Mouse (Mus musculus) stomach, adult 2 months (tissue): ENCODE measurements around the gene Olfr1186. TPM values are rescaled to one million over a fixed set of nuclear protein-coding genes. Genes with fewer than 3 reads are reported as not detected.

Experiments
- polyA plus RNA-seq: library from polyadenylated mRNA; depleted of rRNA; stranded (reverse); fragments of >200 nt; gene quantifications from 2 replicates; pipeline ENCODE4 v1.2.3, GENCODE M21; 2012; rRNA removed

The Olfr1186 gene
- not detected in 2 replicates for polyA plus RNA-seq

GRCm38 (mm10) chr2:88518251-88518650 is at the start of gene Olfr1186:
TSS of gene Olfr1186 (plus strand) at chr2:88518551.

GRCm38 (mm10) chr2:88483298-88483697 is 35.1 kb upstream of the Olfr1186 start, which contains the start of gene Olfr1184:
TSS of gene Olfr1184 (plus strand) at chr2:88483598.

GRCm38 (mm10) chr2:88493020-88493419 is 25.3 kb upstream of the Olfr1186 start, which contains the start of gene Olfr1185-ps1:
TSS of gene Olfr1185-ps1 (plus strand) at chr2:88493320.

GRCm38 (mm10) chr2:88556635-88557034 is 38.3 kb downstream of the Olfr1186 start, which contains the start of gene Olfr1188:
TSS of gene Olfr1188 (plus strand) at chr2:88556935.

Other genes with a start within 250 kb of the Olfr1186 start
- gene Olfr1173, start 238.7 kb upstream of the Olfr1186 start, polyA plus RNA-seq: not detected in 2 replicates
- not detected in 2 replicates for gene Olfr1174-ps, start 203.4 kb upstream of the Olfr1186 start, polyA plus RNA-seq
- gene Olfr1175-ps, start 191.3 kb upstream of the Olfr1186 start, polyA plus RNA-seq: not detected in 2 replicates
- gene Olfr1176, start 181.8 kb upstream of the Olfr1186 start, polyA plus RNA-seq: not detected in 2 replicates
- not detected in 2 replicates for gene Olfr1177-ps, start 172.1 kb upstream of the Olfr1186 start, polyA plus RNA-seq
- not detected in 2 replicates for gene Olfr1178, start 131.5 kb upstream of the Olfr1186 start, polyA plus RNA-seq
- not detected in 2 replicates for gene Olfr1179, start 112.1 kb upstream of the Olfr1186 start, polyA plus RNA-seq
- not detected in 2 replicates for gene Olfr1180, start 99.4 kb upstream of the Olfr1186 start, polyA plus RNA-seq
- not detected in 2 replicates for gene Olfr1181, start 92.4 kb upstream of the Olfr1186 start, polyA plus RNA-seq
- not detected in 2 replicates for gene Gm13757, start 69.4 kb upstream of the Olfr1186 start, polyA plus RNA-seq
- gene Olfr1183, start 63.7 kb upstream of the Olfr1186 start, polyA plus RNA-seq: not detected in 2 replicates
- not detected in 2 replicates for gene Olfr1184, start 35.0 kb upstream of the Olfr1186 start, polyA plus RNA-seq
- not detected in 2 replicates for gene Olfr1185-ps1, start 25.2 kb upstream of the Olfr1186 start, polyA plus RNA-seq
- not detected in 2 replicates for gene Olfr1188, start 38.4 kb downstream of the Olfr1186 start, polyA plus RNA-seq
- gene Olfr1189, start 67.9 kb downstream of the Olfr1186 start, polyA plus RNA-seq: not detected in 2 replicates
- not detected in 2 replicates for gene Olfr1191-ps1, start 122.0 kb downstream of the Olfr1186 start, polyA plus RNA-seq
- gene Olfr1192-ps1, start 130.0 kb downstream of the Olfr1186 start, polyA plus RNA-seq: not detected in 2 replicates
- not detected in 2 replicates for gene Olfr1193, start 157.1 kb downstream of the Olfr1186 start, polyA plus RNA-seq
- gene Olfr1195, start 170.6 kb downstream of the Olfr1186 start, polyA plus RNA-seq: not detected in 2 replicates
- gene Olfr1196, start 186.0 kb downstream of the Olfr1186 start, polyA plus RNA-seq: not detected in 2 replicates
- gene Olfr1197, start 213.8 kb downstream of the Olfr1186 start, polyA plus RNA-seq: not detected in 2 replicates
- gene Olfr1198, start 232.8 kb downstream of the Olfr1186 start, polyA plus RNA-seq: not detected in 2 replicates
- not detected in 2 replicates for gene Olfr1199, start 241.9 kb downstream of the Olfr1186 start, polyA plus RNA-seq